Mouse (Mus musculus) brain, embryonic 18.5 days (tissue): Measurements from ENCODE around the gene Hist2h2aa2.
"Not testable (repeated sequence)": the region's sequence is repeated elsewhere in the genome, so short reads cannot be mapped to it uniquely, and the experiment has no call there.

ENCODE experiments used
- DNase-seq: peaks from one replicate; pipeline ENCODE4 v3.0.0-alpha.2; 2012; ENCODE audit warnings: low read depth, low spot score

The Hist2h2aa2 gene

GRCm38 (mm10) chr3:96262216-96262875 lies 22.3 kb upstream of the Hist2h2aa2 start:
- DNase-seq = peak; percentile 72

- DNase-seq = no peak
Measured at GRCm38 (mm10) chr3:96261623-96262022, 21.5 kb upstream of the Hist2h2aa2 start.

GRCm38 (mm10) chr3:96260220-96260619 lies 20.1 kb upstream of the Hist2h2aa2 start:
- no peak for DNase-seq

GRCm38 (mm10) chr3:96257190-96257589 lies 17.1 kb upstream of the Hist2h2aa2 start:
- DNase-seq = no peak

GRCm38 (mm10) chr3:96255926-96256593 lies 16.0 kb upstream of the Hist2h2aa2 start:
- no peak for DNase-seq

- no peak for DNase-seq
Measured at GRCm38 (mm10) chr3:96254683-96255355, 14.7 kb upstream of the Hist2h2aa2 start.

- DNase-seq = no peak
Measured at GRCm38 (mm10) chr3:96251787-96252186, 11.7 kb upstream of the Hist2h2aa2 start.

GRCm38 (mm10) chr3:96250890-96251289 lies 10.8 kb upstream of the Hist2h2aa2 start:
- DNase-seq = no peak

GRCm38 (mm10) chr3:96249034-96249345 lies 8.9 kb upstream of the Hist2h2aa2 start:
- no peak for DNase-seq

- DNase-seq = no peak
Measured at GRCm38 (mm10) chr3:96248141-96249033, 8.3 kb upstream of the Hist2h2aa2 start.

- no peak for DNase-seq
Measured at GRCm38 (mm10) chr3:96247356-96248140, 7.5 kb upstream of the Hist2h2aa2 start.

- not testable (repeated sequence) for DNase-seq
Measured at GRCm38 (mm10) chr3:96246427-96246856, 6.4 kb upstream of the Hist2h2aa2 start, which contains the start of gene Hist2h3c1. Hist2h3c1 (plus strand) TSS chr3:96246685.

- not testable (repeated sequence) for DNase-seq
Measured at GRCm38 (mm10) chr3:96246018-96246417, 5.9 kb upstream of the Hist2h2aa2 start.

GRCm38 (mm10) chr3:96245003-96245886 lies 5.2 kb upstream of the Hist2h2aa2 start, which contains the start of gene Hist2h2aa1:
Hist2h2aa1 (plus strand) TSS chr3:96245497.
- DNase-seq = not testable (repeated sequence)

- DNase-seq = no peak
Measured at GRCm38 (mm10) chr3:96243921-96244572, 4.0 kb upstream of the Hist2h2aa2 start.

GRCm38 (mm10) chr3:96240799-96241197 lies 722 bp upstream of the Hist2h2aa2 start:
- DNase-seq = no peak

- DNase-seq = not testable (repeated sequence)
Measured at GRCm38 (mm10) chr3:96238954-96239793, 902 bp downstream of the Hist2h2aa2 start, which contains the start of gene Hist2h3c2. Hist2h3c2 (minus strand) TSS chr3:96239127.

- DNase-seq = no peak
Measured at GRCm38 (mm10) chr3:96237904-96238511, 2.1 kb downstream of the Hist2h2aa2 start.
